Mouse (Mus musculus) liver, postnatal 0 days (tissue): ENCODE data around the gene Cnnm1. TPM values are rescaled to one million over a fixed set of nuclear protein-coding genes. Genes with fewer than 3 reads are reported as not detected.

Experiments used
- ATAC-seq: fragments of 200-750 bp; cut with Nextera tagmentation; 2 replicates; pipeline ENCODE4 v1.8.0; 2017; ENCODE audit warnings: mild to moderate bottlenecking, moderate library complexity
- DNase-seq: peaks from one replicate; pipeline ENCODE4 v3.0.0-alpha.2; 2016
- H3K27ac ChIP-seq: fragments of 300-500 bp; sonication (generic); 2 replicates; pipeline ENCODE4 v1.5.1; 2014; ENCODE audit warnings: antibody characterized with exemption, moderate library complexity, mild to moderate bottlenecking, low read depth
- H3K27me3 ChIP-seq: fragments of 300-500 bp; sonication (generic); 2 replicates; pipeline ENCODE4 v1.6.1; 2014; ENCODE audit warnings: low read length, control low read depth, mixed read lengths; ENCODE audit not compliant: insufficient read depth
- H3K36me3 ChIP-seq: fragments of 300-500 bp; sonication (generic); replicated peaks from 2 replicates; pipeline ENCODE4 v1.6.1; 2014; ENCODE audit warnings: mild to moderate bottlenecking, control low read depth, low read length, moderate library complexity, mixed read lengths; ENCODE audit not compliant: insufficient read depth
- H3K4me1 ChIP-seq: fragments of 300-500 bp; sonication (generic); 2 replicates; pipeline ENCODE4 v1.6.1; 2014; ENCODE audit warnings: antibody characterized with exemption, mild to moderate bottlenecking, control low read depth; ENCODE audit not compliant: insufficient read depth
- H3K4me2 ChIP-seq: fragments of 300-500 bp; sonication (generic); 2 replicates; pipeline ENCODE4 v1.6.1; 2014; ENCODE audit warnings: low read depth, mild to moderate bottlenecking, low read length, moderate library complexity, mixed read lengths
- H3K4me3 ChIP-seq: fragments of 300-500 bp; sonication (generic); 2 replicates; pipeline ENCODE4 v1.5.1; 2014; ENCODE audit warnings: low read depth, low read length
- H3K9ac ChIP-seq: fragments of 300-500 bp; sonication (generic); replicated peaks from 2 replicates; pipeline ENCODE4 v1.6.1; 2014; ENCODE audit warnings: mild to moderate bottlenecking, moderate library complexity
- H3K9me3 ChIP-seq: fragments of 300-500 bp; sonication (generic); 2 replicates; pipeline ENCODE4 v1.6.1; 2016; ENCODE audit warnings: mild to moderate bottlenecking, control low read depth, low read length, mixed read lengths
- CTCF ChIP-seq: sonication (generic); IDR thresholded peaks from 2 replicates; pipeline ENCODE4 v1.5.1; 2016; ENCODE audit warnings: antibody characterized with exemption, low read depth
- EP300 ChIP-seq: IDR thresholded peaks from 2 replicates; pipeline ENCODE4 v1.6.1; 2016; ENCODE audit warnings: antibody characterized with exemption, low read depth, mild to moderate bottlenecking
- WGBS: fragments of 180-500 bp; shearing (Covaris S2); extraction: QIAGEN DNeasy Blood & Tissue Kit; methylation state at CpG from one replicate; pipeline ENCODE4 v1.1.7; 2014; ENCODE audit not compliant: insufficient replicate concordance; 5-methylcytosine and 5-hydroxymethylcytosine counted together
- polyA plus RNA-seq: library from polyadenylated mRNA; unstranded; fragments of >200 nt; fragmentation: Nextera tagmentation; extraction: Ambion mirVana; gene quantifications from 2 replicates; pipeline ENCODE4 v1.2.1, GENCODE M21; 2015

Cnnm1 gene
- polyA plus RNA-seq, 1 experiment from 2014 or later = 0.21 TPM

DNA sequence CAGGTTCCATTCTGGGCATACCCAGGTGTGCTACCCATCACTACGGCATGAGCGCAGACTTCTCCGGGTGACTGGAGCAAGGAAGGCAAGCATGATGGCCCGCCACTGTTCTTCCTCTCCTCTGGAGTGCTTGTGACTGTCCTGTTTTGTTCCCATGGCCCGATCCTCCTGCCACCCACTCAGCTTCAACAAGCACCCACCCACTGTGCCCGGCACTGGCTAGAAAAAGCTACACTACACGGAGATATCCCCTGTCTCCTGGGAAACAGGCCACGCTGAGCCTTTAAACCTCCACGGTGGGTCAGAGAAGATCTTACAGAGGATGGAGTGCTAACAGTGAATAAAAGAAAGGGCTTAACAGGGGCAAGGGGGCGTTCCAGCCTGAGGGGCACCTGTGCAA lies 79.0 kb downstream of the Cnnm1 start:
- WGBS = 90% methylated on average over 10 of the region's 10 CpGs
- Histone ChIP-seq H3K4me1 (peaks cover 24% of the 10 kb centered on the region), H3K36me3 (peaks cover 15% of the 10 kb centered on the region; the same call in 1 of the 2 replicates), H3K9me3 (no peaks in the 10 kb centered on the region), H3K9ac (peak overlapping the region; percentile 36), H3K4me3 (no peak overlapping the region), H3K27ac (no peak overlapping the region), H3K4me2 (peak overlapping the region; percentile 38), H3K27me3 (no peaks in the 10 kb centered on the region)
- ATAC-seq (no peak), DNase-seq (no peak)
- TF ChIP-seq EP300 (no peak), CTCF (no peak)

DNA sequence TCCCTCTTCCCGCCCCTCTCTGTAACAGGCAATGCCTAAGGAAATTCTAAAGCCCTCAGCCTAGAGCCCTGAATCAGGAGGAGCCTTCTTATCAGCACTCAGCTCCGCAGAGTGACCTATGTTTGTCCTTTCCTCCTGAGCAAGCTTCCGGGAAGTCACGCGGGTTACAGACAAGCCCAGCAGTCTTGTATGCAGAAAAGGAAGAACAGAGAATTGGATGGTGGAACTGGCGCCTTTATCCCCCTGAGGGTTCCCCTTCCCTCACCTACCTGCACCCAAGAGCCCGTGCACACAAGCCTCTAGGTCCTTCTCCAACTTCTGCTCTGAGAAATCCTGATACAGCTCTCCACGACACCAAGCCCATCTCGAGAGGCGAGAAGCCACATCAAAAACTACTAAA lies 80.2 kb downstream of the Cnnm1 start:
- WGBS = 29% methylated on average over 8 of the region's 10 CpGs
- TF ChIP-seq CTCF (no peak), EP300 (0 out of 2 replicates have a peak, but pooled peaks have one; percentile 24)
- Histone ChIP-seq H3K27me3 (no peaks in the 10 kb centered on the region), H3K4me1 (peaks cover 30% of the 10 kb centered on the region), H3K36me3 (peaks cover 9% of the 10 kb centered on the region; the same call in 1 of the 2 replicates), H3K4me2 (peak overlapping the region; percentile 67), H3K4me3 (peak overlapping the region; percentile 42), H3K27ac (peak overlapping the region; percentile 66), H3K9me3 (no peaks in the 10 kb centered on the region), H3K9ac (peak overlapping the region; percentile 80)
- ATAC-seq (no peak), DNase-seq (peak; percentile 61)

DNA sequence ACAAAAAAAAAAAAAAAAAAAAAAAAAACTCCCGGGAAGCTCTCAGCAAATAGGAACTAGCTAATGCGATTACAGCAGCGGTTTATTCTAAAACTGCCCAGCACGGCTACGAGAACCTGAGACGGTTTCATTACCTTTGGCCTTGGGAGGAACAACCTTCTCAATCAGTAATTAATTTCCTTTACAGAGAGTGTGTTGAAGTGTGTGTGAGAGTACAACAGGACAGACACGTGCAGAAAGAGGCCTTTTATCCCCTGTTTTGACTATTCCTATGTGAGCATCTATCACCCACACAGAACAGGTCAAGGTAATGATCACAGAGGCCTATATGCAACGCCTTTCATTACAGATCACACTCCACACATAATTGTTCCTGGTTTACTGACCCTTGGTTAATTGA lies 81.1 kb downstream of the Cnnm1 start:
- 54% methylated on average over 8 of the region's 8 CpGs for WGBS

DNA sequence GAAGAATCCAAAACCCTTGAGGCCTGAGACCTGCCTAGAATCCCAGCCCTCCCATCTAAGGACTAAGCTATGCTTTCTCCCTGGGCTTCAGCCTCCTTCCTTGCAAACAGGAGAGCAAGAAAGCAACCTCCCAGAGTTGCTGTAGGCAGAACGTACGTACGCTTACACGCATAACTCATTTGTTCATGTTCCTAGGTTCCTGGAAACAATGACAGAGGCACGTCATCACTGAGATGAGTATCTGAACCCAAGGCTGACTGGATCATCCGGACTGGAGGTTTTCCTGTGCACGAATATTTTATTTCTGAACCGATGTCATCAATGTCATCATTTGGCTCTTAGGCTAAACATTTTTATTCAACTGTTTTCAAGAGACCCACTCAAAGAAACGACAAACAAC lies 81.8 kb downstream of the Cnnm1 start:
- H3K4me2 ChIP-seq = peak overlapping the region; percentile 67
- H3K27me3 ChIP-seq = no peaks in the 10 kb centered on the region
- no peaks in the 10 kb centered on the region for H3K9me3 ChIP-seq
- peak overlapping the region; percentile 42 for H3K4me3 ChIP-seq
- peak overlapping the region; percentile 80 for H3K9ac ChIP-seq
- peak overlapping the region; percentile 66 for H3K27ac ChIP-seq
- WGBS = 76% methylated on average over 9 of the region's 9 CpGs
- ATAC-seq (no peak), DNase-seq (no peak)
- peaks cover 6% of the 10 kb centered on the region; the same call in 1 of the 2 replicates for H3K36me3 ChIP-seq
- TF ChIP-seq CTCF = no peak
- no peak for TF ChIP-seq EP300
- H3K4me1 ChIP-seq = peaks cover 23% of the 10 kb centered on the region

More for the DNA sequence above, 81.1 kb downstream of the Cnnm1 start:
- Histone ChIP-seq H3K4me1 (peaks cover 22% of the 10 kb centered on the region), H3K4me3 (peak overlapping the region; percentile 42), H3K27ac (peak overlapping the region; percentile 66; the same call in 1 of the 2 replicates), H3K27me3 (no peaks in the 10 kb centered on the region), H3K9me3 (no peaks in the 10 kb centered on the region), H3K4me2 (peak overlapping the region; percentile 67), H3K36me3 (peaks cover 6% of the 10 kb centered on the region; the same call in 1 of the 2 replicates), H3K9ac (peak overlapping the region; percentile 80)
- ATAC-seq = no peak
- TF ChIP-seq EP300 (no peak), CTCF (no peak)
- DNase-seq = no peak

DNA sequence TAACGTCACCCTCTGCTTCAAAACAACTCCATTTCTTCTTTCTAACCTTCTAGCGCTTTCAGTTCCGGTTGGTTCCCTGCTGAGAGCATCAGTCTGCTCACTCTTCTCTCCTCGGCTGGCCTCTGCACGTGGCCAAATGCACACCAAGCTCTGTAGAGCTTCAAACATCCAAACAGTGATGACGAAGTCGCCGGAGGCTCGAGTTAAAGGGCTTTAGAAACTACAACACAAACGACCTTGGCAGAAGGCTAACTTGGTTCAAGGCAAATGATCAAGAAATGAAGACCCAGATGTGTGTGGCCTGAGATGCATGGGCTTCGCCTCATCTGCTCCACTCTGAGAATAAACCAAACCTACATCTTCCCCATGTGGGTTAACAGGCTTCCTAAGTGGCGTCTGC lies 83.3 kb downstream of the Cnnm1 start:
- peak overlapping the region; percentile 80 for H3K9ac ChIP-seq
- 5% methylated on average over 12 of the region's 12 CpGs for WGBS
- ATAC-seq = no peak
- H3K4me3 ChIP-seq = peak overlapping the region; percentile 70
- peaks cover 3% of the 10 kb centered on the region; the same call in 1 of the 2 replicates for H3K36me3 ChIP-seq
- no peaks in the 10 kb centered on the region for H3K27me3 ChIP-seq
- TF ChIP-seq CTCF (no peak), EP300 (no peak)
- peaks cover 24% of the 10 kb centered on the region for H3K4me1 ChIP-seq
- peak overlapping the region; percentile 77 for H3K4me2 ChIP-seq
- H3K9me3 ChIP-seq = no peaks in the 10 kb centered on the region
- no peak for DNase-seq
- H3K27ac ChIP-seq = peak overlapping the region; percentile 90

DNA sequence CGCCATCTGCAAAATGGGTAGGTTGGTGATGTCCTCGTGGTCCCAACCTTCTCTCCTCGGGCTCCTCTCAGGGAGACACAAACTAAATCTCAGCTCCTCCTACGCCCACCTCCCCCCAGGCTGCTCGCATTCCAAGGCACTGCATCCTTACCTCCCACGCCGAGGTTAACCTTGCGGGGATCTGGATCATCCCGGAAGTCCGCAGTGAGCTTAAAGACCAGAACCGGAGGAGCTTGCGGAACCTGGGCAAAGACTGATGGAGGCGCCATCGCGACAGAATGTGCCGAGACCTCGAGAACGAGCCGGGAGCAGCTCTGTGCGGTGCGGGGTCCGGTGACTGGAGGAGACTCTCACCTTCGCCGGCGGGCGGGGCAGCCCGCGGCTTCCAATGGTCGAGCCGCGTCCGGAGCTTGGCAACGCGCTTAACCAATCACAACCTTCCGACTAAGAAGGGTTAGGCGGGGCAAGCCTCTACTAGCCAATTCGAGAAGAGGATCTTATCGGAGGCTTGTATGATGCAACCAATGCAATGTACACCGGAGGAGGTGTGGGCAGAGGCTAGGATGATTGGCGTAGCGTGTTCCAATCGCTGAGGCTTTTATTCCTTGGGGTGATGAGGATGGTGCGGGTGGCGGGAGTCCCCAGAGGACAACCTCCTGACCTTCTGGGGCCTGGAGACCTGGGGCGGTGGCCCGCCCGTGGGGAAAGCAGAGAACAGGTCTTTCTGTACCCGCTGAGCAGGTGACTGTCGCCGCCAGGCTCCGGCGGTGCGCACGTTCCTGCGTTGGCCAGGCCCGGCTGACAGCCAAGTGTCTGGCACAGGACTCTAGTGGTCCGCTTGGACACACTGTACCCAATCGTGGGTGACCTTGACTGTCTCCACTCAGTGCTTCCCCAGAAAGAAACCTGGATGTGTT lies 84.2 kb downstream of the Cnnm1 start, which contains the start of gene Got1:
Got1 (minus strand) TSS at position 419 of the 917 bp plus-strand sequence.
- peak within 1 kb of the TSS; percentile 80 for H3K9ac ChIP-seq
- 0 out of 2 replicates have a peak, but pooled peaks cover under 1% of the 10 kb centered on the region for H3K36me3 ChIP-seq
- peak within 1 kb of the TSS; percentile 90 for H3K27ac ChIP-seq
- peak; percentile 88 for ATAC-seq
- H3K4me1 ChIP-seq = peaks cover 22% of the 10 kb centered on the region
- H3K9me3 ChIP-seq = no peaks in the 10 kb centered on the region
- TF ChIP-seq EP300 = peak; percentile 85
- TF ChIP-seq CTCF = 0 out of 2 replicates have a peak, but pooled peaks have one; percentile 9
- WGBS = 1% methylated on average over 58 of the region's 58 CpGs
- peak within 1 kb of the TSS; percentile 77 for H3K4me2 ChIP-seq
- no peaks in the 10 kb centered on the region for H3K27me3 ChIP-seq
- peak; percentile 93 for DNase-seq
- H3K4me3 ChIP-seq = peak within 1 kb of the TSS; percentile 70
